Mouse (Mus musculus): ENCODE results near the gene Mprip.

GRCm38 (mm10) chr11:59800412-59800811 is 139.3 kb downstream of the Mprip start:
- TF ChIP-seq GATA1 (IDR thresholded peaks at IDR 0.05; ENCODE audit: low read length) = no peak
- TF ChIP-seq TAL1 (IDR thresholded peaks at IDR 0.05; ENCODE audit: low read length) = no peak

Measured in erythroblast, embryonic 14.5 days (primary cell).